Mouse (Mus musculus) kidney, embryonic 16.5 days (tissue): ENCODE results near the gene Gramd1b. TPM values are rescaled to one million over a fixed set of nuclear protein-coding genes. Genes with fewer than 3 reads are reported as not detected.
"Not testable (repeated sequence)": the region's sequence is repeated elsewhere in the genome, so short reads cannot be mapped to it uniquely, and the experiment has no call there.

Experiments used
- ATAC-seq: fragments of 200-750 bp; cut with Nextera tagmentation; 2 replicates; pipeline ENCODE4 v1.8.0; 2017; ENCODE audit warnings: moderate TSS enrichment; ENCODE audit not compliant: low FRiP score, low TSS enrichment
- H3K27ac ChIP-seq: fragments of 300-500 bp; sonication (generic); 2 replicates; pipeline ENCODE4 v1.5.1; 2014; ENCODE audit warnings: low read length
- H3K27me3 ChIP-seq: fragments of 300-500 bp; sonication (generic); 2 replicates; pipeline ENCODE4 v1.6.1; 2014; ENCODE audit warnings: low read length, control low read depth, mixed read lengths; ENCODE audit not compliant: insufficient read depth
- H3K36me3 ChIP-seq: fragments of 300-500 bp; sonication (generic); 2 replicates; pipeline ENCODE4 v1.6.1; 2014; ENCODE audit warnings: low read length, control low read depth, mixed read lengths; ENCODE audit not compliant: insufficient read depth
- H3K4me1 ChIP-seq: fragments of 300-500 bp; sonication (generic); 2 replicates; pipeline ENCODE4 v1.6.1; 2014; ENCODE audit warnings: low read length, control low read depth, mixed read lengths; ENCODE audit not compliant: insufficient read depth
- H3K4me2 ChIP-seq: fragments of 300-500 bp; sonication (generic); replicated peaks from 2 replicates; pipeline ENCODE4 v1.6.1; 2014; ENCODE audit warnings: low read depth, low read length
- H3K4me3 ChIP-seq: fragments of 300-500 bp; sonication (generic); 2 replicates; pipeline ENCODE4 v1.5.1; 2014; ENCODE audit warnings: mild to moderate bottlenecking, low read length
- H3K9ac ChIP-seq: fragments of 300-500 bp; sonication (generic); replicated peaks from 2 replicates; pipeline ENCODE4 v1.6.1; 2014; ENCODE audit warnings: low read length
- H3K9me3 ChIP-seq: fragments of 300-500 bp; sonication (generic); 2 replicates; pipeline ENCODE4 v1.6.1; 2016; ENCODE audit warnings: low read length, control low read depth
- WGBS: fragments of 180-500 bp; shearing (Covaris S2); extraction: QIAGEN DNeasy Blood & Tissue Kit; methylation state at CpG from one replicate; pipeline ENCODE4 v1.1.7; 2014; 5-methylcytosine and 5-hydroxymethylcytosine counted together
- polyA plus RNA-seq: library from polyadenylated mRNA; unstranded; fragments of >200 nt; fragmentation: Nextera tagmentation; extraction: Ambion mirVana; gene quantifications from 2 replicates; pipeline ENCODE4 v1.2.1, GENCODE M21; 2015

Gramd1b gene
- polyA plus RNA-seq, 1 experiment from 2014 or later = 11.0 TPM

DNA sequence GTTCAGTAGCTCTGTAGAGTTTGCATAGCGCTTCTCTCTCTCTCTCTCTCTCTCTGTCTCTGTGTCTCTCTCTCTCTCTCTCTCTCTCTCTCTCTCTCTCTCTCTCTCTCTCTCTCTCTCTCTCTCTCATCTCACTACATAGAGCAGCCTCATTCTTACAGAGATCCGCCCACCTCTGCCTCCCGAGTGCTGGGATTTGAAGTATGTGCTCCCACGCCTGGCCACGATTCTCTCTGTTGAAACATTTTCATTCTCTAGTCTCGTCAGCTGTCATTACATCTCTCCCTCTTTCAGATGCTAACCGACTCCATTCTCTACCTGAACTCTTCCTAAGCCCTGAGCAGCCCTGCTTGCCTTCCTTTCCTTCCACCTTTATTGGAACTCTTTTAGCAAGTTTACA is 9.0 kb downstream of the Gramd1b start:
- no peak overlapping the region for H3K27ac ChIP-seq
- 80% methylated on average over 7 of the region's 7 CpGs for WGBS
- ATAC-seq = no peak

DNA sequence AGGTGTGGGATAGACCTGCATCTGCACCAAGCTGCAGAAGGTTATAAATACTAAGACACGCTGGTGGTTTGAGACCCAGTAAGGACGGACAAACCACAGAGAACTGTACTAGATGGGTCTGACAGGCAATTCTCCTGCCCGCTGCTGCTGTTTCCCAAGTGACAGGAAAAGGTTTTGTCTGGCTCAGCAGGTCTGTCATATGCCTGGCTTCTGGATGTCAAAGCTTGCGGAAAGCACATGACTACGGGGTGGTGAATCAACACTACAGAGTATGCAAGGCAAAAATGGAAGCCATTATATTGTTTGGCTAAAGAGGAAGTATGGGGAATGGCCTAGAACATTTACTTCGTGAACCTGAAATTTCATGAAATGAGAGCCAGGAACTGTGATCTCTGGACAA is 10.1 kb downstream of the Gramd1b start:
- Histone ChIP-seq H3K36me3 (no peaks in the 10 kb centered on the region), H3K9me3 (no peaks in the 10 kb centered on the region), H3K4me1 (no peaks in the 10 kb centered on the region), H3K4me3 (no peak overlapping the region), H3K27me3 (no peaks in the 10 kb centered on the region), H3K4me2 (no peak overlapping the region), H3K9ac (no peak overlapping the region), H3K27ac (no peak overlapping the region)
- no peak for ATAC-seq
- 88% methylated on average over 6 of the region's 6 CpGs for WGBS

More for the DNA sequence above, 9.0 kb downstream of the Gramd1b start:
- Histone ChIP-seq H3K4me1 (no peaks in the 10 kb centered on the region), H3K9me3 (no peaks in the 10 kb centered on the region), H3K9ac (no peak overlapping the region), H3K27me3 (no peaks in the 10 kb centered on the region), H3K4me3 (no peak overlapping the region), H3K4me2 (no peak overlapping the region), H3K36me3 (no peaks in the 10 kb centered on the region)

DNA sequence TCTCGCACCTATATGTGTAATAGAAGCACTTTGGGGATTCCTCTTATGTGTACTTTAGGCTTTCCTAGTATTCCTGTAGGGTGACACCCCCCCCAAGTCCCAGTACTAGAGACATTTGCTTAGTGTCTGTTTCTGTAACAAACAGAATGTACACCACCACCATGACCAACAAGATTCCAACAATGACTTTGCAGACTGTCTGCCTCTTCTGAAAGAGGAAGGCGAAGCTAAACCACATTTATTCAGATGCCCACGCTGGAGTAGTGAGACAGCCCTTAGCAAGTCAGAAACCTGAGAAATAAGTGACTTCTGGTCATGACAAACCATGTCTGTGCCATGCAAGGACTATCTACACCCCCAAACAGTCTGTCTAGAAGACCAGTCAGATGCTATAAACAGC is 11.9 kb downstream of the Gramd1b start:
- H3K4me1 ChIP-seq = no peaks in the 10 kb centered on the region
- H3K27me3 ChIP-seq = no peaks in the 10 kb centered on the region
- no peak overlapping the region for H3K4me2 ChIP-seq
- H3K36me3 ChIP-seq = no peaks in the 10 kb centered on the region
- H3K4me3 ChIP-seq = no peak overlapping the region
- H3K9ac ChIP-seq = no peak overlapping the region
- WGBS = 84% methylated on average over 3 of the region's 3 CpGs
- no peaks in the 10 kb centered on the region for H3K9me3 ChIP-seq
- ATAC-seq = no peak
- H3K27ac ChIP-seq = no peak overlapping the region

DNA sequence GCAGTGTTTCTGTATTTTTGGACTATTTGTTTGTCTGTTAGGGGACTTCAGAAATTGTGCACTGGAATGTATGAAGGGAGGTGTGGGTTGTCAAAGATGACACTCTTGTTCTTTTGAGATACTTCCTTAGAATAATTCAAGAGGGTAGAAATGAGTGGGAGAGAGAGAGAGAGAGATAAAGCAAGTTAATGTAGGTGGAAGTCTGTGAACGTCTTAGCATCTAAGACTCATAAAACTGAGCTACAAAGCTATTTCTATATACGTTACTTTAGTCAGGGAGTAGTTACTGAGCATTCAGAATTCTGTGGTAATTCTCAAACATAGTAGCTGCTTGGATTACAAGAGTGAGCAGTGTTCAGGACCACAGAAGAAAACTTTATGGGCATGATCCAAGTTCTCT is 19.2 kb downstream of the Gramd1b start:
- WGBS = 70% methylated on average over 2 of the region's 2 CpGs
- Histone ChIP-seq H3K4me1 (no peaks in the 10 kb centered on the region), H3K27ac (no peak overlapping the region), H3K4me3 (no peak overlapping the region), H3K27me3 (no peaks in the 10 kb centered on the region), H3K36me3 (no peaks in the 10 kb centered on the region), H3K4me2 (no peak overlapping the region), H3K9me3 (no peaks in the 10 kb centered on the region), H3K9ac (no peak overlapping the region)
- ATAC-seq = no peak

DNA sequence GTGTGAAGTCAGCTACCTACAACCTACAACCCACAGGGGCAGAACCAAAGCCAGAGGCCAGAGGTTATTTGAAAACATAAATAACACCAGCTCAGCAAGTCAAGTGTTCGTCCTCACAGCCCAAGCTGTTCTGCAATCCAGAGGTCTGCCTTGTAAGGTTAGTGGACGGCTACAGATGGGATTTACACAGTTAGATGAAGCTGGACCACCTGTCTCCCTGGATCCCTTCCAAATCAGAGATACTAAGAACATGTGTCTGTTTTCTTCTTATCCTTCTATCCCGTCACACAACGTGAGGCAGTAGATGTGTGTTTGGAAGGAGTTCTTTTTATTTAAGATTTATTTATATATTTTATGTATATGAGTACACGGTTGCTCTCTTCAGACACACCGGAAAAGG is 21.7 kb downstream of the Gramd1b start:
- H3K9me3 ChIP-seq = no peaks in the 10 kb centered on the region
- no peaks in the 10 kb centered on the region for H3K36me3 ChIP-seq
- H3K4me3 ChIP-seq = no peak overlapping the region
- ATAC-seq = no peak
- H3K27ac ChIP-seq = no peak overlapping the region
- H3K9ac ChIP-seq = no peak overlapping the region
- H3K4me1 ChIP-seq = no peaks in the 10 kb centered on the region
- no peak overlapping the region for H3K4me2 ChIP-seq
- WGBS = 74% methylated on average over 6 of the region's 6 CpGs
- no peaks in the 10 kb centered on the region for H3K27me3 ChIP-seq

DNA sequence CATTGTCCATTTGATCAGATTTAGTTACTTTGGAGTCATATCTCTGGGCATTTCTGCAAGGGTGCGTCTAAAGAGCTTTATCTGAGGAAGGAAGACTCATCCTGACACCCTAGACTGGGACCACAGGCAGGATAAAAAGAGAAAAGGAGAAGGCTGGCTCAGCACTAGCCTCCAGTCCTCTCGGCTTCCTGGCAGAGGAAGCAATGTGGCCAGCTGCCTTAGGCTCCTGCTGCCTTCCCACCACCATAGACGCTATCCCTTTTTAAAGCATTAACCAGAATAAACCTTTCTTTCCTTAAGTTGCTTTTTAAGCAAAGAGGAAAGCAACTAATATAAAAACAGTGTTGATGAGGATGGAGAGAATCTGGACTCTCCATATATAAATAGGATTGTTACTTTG is 24.6 kb downstream of the Gramd1b start:
- H3K4me3 ChIP-seq = no peak overlapping the region
- no peak overlapping the region for H3K27ac ChIP-seq
- H3K9me3 ChIP-seq = no peaks in the 10 kb centered on the region
- WGBS = 72% methylated on average over 3 of the region's 3 CpGs
- H3K4me2 ChIP-seq = no peak overlapping the region
- no peak for ATAC-seq
- H3K36me3 ChIP-seq = no peaks in the 10 kb centered on the region
- no peak overlapping the region for H3K9ac ChIP-seq
- H3K4me1 ChIP-seq = no peaks in the 10 kb centered on the region
- H3K27me3 ChIP-seq = no peaks in the 10 kb centered on the region

DNA sequence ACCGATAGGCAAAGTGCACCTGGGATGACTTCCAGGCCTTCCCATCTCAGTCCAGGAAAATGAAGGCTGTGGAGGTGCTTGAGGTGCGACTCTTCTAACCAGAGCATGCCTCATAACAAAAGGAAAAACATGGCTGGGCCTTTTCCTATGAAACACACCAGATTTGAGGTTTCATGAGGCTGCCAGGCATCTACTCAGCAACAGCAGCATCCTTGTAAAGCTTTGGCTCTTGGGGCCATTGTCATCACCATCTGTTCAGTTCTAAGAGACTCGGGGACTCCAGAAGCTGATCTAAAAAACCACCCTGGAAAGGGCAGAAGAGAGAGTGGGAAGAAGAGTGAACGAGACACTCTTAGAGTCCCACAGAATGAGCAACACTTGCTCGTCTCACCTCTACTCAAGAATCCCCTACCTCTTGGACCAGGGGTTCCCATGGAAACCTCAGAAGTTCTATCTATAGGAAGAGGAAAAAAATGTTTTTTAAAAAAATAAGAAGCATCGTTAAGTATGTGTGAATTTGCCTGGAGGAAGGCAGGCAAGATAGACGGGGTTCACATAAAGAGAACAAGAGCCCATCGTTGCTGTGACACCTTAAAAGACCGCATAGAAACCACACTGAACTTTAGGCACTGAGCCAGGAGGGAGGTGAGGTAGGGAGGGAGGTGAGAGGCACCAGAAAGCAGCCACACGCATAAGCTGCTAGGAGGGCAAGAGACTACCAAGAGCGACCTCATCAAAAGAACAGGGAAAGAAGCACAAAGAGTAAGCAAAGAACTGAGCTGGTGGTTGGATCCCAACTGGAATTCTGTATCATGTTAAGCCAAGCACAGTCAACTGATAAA is 25.5 kb downstream of the Gramd1b start:
- Histone ChIP-seq H3K27me3 (no peaks in the 10 kb centered on the region), H3K4me1 (no peaks in the 10 kb centered on the region), H3K4me3 (no peak overlapping the region), H3K4me2 (no peak overlapping the region), H3K9me3 (no peaks in the 10 kb centered on the region), H3K9ac (no peak overlapping the region), H3K36me3 (no peaks in the 10 kb centered on the region), H3K27ac (no peak overlapping the region)
- 75% methylated on average over 11 of the region's 11 CpGs for WGBS
- ATAC-seq = no peak

DNA sequence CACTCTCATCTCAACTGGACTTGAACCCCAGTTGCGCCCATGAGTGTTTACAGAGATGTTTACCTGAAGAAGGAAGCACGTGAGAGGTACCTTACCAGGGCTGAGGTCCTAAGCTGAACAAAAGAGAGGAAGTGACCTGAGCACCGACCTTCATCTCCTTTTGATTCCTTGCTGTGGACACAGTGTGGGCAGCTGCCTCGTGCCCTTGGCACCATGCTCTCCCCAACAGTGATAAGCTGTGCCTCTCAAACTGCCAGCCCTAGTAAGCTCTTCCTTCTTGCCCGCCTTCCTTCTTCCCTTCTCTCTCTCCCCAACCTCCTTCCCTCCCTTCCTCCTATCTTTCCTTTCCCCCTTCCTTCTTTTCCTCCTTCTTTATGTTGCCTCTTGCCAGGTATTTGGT is 26.3 kb downstream of the Gramd1b start:
- no peaks in the 10 kb centered on the region for H3K27me3 ChIP-seq
- H3K36me3 ChIP-seq = no peaks in the 10 kb centered on the region
- H3K27ac ChIP-seq = no peak overlapping the region
- no peaks in the 10 kb centered on the region for H3K4me1 ChIP-seq
- WGBS = 86% methylated on average over 5 of the region's 5 CpGs
- no peak overlapping the region for H3K4me2 ChIP-seq
- H3K4me3 ChIP-seq = no peak overlapping the region
- H3K9ac ChIP-seq = no peak overlapping the region
- H3K9me3 ChIP-seq = no peaks in the 10 kb centered on the region
- no peak for ATAC-seq

DNA sequence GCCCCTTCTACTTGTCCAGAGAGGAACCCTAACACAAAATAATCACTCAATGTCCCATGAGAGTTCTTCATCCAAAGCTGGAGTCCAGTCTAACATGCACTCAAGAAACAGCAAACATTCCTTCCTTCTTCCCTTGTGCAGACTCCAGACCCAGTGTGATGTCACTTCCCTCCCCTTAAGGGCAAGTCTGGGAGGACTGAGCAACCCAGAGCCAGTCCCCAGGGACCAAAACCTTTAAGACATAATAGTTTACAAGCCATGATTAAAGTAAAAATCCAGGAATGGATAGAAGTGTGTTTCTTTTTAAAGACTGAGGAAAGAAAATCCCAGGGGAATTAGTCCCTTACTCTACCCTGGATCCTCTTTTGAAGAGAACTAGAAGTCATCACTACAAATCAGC is 30.5 kb downstream of the Gramd1b start:
- Histone ChIP-seq H3K4me1 (no peaks in the 10 kb centered on the region), H3K9ac (no peak overlapping the region), H3K27me3 (no peaks in the 10 kb centered on the region), H3K27ac (no peak overlapping the region), H3K4me3 (no peak overlapping the region), H3K9me3 (no peaks in the 10 kb centered on the region), H3K36me3 (no peaks in the 10 kb centered on the region), H3K4me2 (no peak overlapping the region)
- no peak for ATAC-seq

DNA sequence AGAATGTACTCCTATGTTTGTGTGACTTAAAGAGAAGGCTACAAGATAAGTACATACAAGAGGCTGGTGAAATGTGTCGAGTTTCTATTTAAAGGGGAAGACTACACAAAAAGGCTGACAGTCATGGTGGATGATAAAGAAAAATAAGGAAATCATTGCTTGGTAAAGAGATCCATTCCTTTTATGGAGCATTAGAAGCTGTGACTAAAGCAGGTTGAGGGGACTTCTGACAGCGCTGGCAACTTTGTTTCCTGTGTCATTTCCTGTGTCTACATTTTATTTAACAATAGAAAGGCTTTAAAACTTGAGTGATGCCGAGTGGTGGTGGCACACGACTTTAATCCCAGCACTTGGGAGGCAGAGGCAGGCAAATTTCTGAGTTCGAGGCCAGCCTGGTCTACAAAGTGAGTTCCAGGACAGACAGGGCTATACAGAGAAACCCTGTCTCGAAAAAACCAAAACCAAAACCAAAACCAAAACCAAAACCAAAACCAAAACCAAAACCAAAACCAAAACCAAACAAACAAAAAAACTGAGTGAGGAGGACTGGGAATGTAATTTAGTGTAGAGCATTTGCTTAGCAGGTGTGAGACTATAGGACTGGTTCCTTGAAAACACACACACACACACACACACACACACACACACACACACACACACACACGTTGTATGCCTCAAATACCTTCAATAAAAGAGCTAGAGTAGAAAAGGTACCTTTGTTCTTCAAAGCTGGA is 48.7 kb downstream of the Gramd1b start:
- H3K4me3 ChIP-seq, H3K9me3 ChIP-seq, H3K27me3 ChIP-seq, H3K36me3 ChIP-seq, H3K27ac ChIP-seq, H3K9ac ChIP-seq, ATAC-seq, H3K4me2 ChIP-seq, H3K4me1 ChIP-seq: not testable (repeated sequence)
- WGBS = 71% methylated on average over 7 of the region's 7 CpGs
